Mouse (Mus musculus) neural tube, embryonic 14.5 days (tissue): ENCODE results near the gene Atp1a1. TPM values are rescaled to one million over a fixed set of nuclear protein-coding genes. Genes with fewer than 3 reads are reported as not detected.
A peak's percentile ranks its signal among the peaks of the same experiment; 100 is the strongest.

Experiments used
- ATAC-seq: fragments of 200-750 bp; cut with Nextera tagmentation; 2 replicates; pipeline ENCODE4 v1.8.0; 2017; ENCODE audit warnings: low read depth, mild to moderate bottlenecking, moderate TSS enrichment, moderate library complexity
- H3K27ac ChIP-seq: fragments of 300-500 bp; sonication (generic); 2 replicates; pipeline ENCODE4 v1.5.1; 2014; ENCODE audit warnings: low read depth, mild to moderate bottlenecking, control low read depth, low read length, moderate library complexity, mixed read lengths
- H3K27me3 ChIP-seq: fragments of 300-500 bp; sonication (generic); 2 replicates; pipeline ENCODE4 v1.6.1; 2014; ENCODE audit warnings: low read length; ENCODE audit not compliant: control insufficient read depth, insufficient read depth
- H3K36me3 ChIP-seq: fragments of 300-500 bp; sonication (generic); 2 replicates; pipeline ENCODE4 v1.6.1; 2014; ENCODE audit warnings: low read length, mixed read lengths; ENCODE audit not compliant: control insufficient read depth, insufficient read depth
- H3K4me1 ChIP-seq: fragments of 300-500 bp; sonication (generic); 2 replicates; pipeline ENCODE4 v1.6.1; 2014; ENCODE audit warnings: low read length; ENCODE audit not compliant: control insufficient read depth, insufficient read depth
- H3K4me2 ChIP-seq: fragments of 300-500 bp; sonication (generic); 2 replicates; pipeline ENCODE4 v1.6.1; 2014; ENCODE audit warnings: mild to moderate bottlenecking, low read depth, low read length, control low read depth
- H3K4me3 ChIP-seq: fragments of 300-500 bp; sonication (generic); 2 replicates; pipeline ENCODE4 v1.5.1; 2014; ENCODE audit warnings: low read depth, low read length, control low read depth, mixed read lengths
- H3K9ac ChIP-seq: fragments of 300-500 bp; sonication (generic); replicated peaks from 2 replicates; pipeline ENCODE4 v1.6.1; 2014; ENCODE audit warnings: low read depth, mild to moderate bottlenecking, control low read depth, low read length, mixed read lengths
- H3K9me3 ChIP-seq: fragments of 300-500 bp; sonication (generic); 2 replicates; pipeline ENCODE4 v1.6.1; 2016; ENCODE audit warnings: low read length; ENCODE audit not compliant: control insufficient read depth
- WGBS: fragments of 180-500 bp; shearing (Covaris S2); extraction: QIAGEN DNeasy Blood & Tissue Kit; methylation state at CpG from one replicate; pipeline ENCODE4 v1.1.7; 2014; 5-methylcytosine and 5-hydroxymethylcytosine counted together
- polyA plus RNA-seq: library from polyadenylated mRNA; unstranded; fragments of >200 nt; fragmentation: Nextera tagmentation; extraction: Ambion mirVana; gene quantifications from 2 replicates; pipeline ENCODE4 v1.2.1, GENCODE M21; 2014

Gene Atp1a1
- polyA plus RNA-seq, 1 experiment from 2014 or later, result 105 TPM

GRCm38 (mm10) chr3:101588299-101588698 is 16.2 kb downstream of the Atp1a1 start:
- 94% methylated on average over 7 of the region's 7 CpGs for WGBS
- Histone ChIP-seq H3K27ac (no peak overlapping the region), H3K9me3 (no peaks in the 10 kb centered on the region), H3K4me3 (no peak overlapping the region), H3K9ac (no peak overlapping the region), H3K4me1 (no peaks in the 10 kb centered on the region), H3K36me3 (peaks cover 74% of the 10 kb centered on the region), H3K27me3 (no peaks in the 10 kb centered on the region), H3K4me2 (no peak overlapping the region)
- ATAC-seq, result no peak

- H3K27me3 ChIP-seq, result no peaks in the 10 kb centered on the region
- no peaks in the 10 kb centered on the region for H3K9me3 ChIP-seq
- no peak overlapping the region for H3K9ac ChIP-seq
- 93% methylated on average over 12 of the region's 12 CpGs for WGBS
- no peak overlapping the region for H3K4me3 ChIP-seq
- H3K36me3 ChIP-seq, result peaks cover 81% of the 10 kb centered on the region
- H3K4me2 ChIP-seq, result no peak overlapping the region
- no peak overlapping the region for H3K27ac ChIP-seq
- ATAC-seq, result no peak
- no peaks in the 10 kb centered on the region for H3K4me1 ChIP-seq
These were observed 17.7 kb downstream of the Atp1a1 start for GRCm38 (mm10) chr3:101586794-101587193.

GRCm38 (mm10) chr3:101578072-101578471 is 26.4 kb downstream of the Atp1a1 start:
- Histone ChIP-seq H3K9ac (no peak overlapping the region), H3K27ac (no peak overlapping the region), H3K9me3 (no peaks in the 10 kb centered on the region), H3K4me2 (no peak overlapping the region), H3K36me3 (peaks cover 68% of the 10 kb centered on the region), H3K4me3 (no peak overlapping the region), H3K27me3 (no peaks in the 10 kb centered on the region), H3K4me1 (no peaks in the 10 kb centered on the region)
- ATAC-seq, result no peak
- WGBS, result 86% methylated on average over 3 of the region's 3 CpGs

GRCm38 (mm10) chr3:101577361-101577760 is 27.1 kb downstream of the Atp1a1 start:
- H3K4me3 ChIP-seq, result no peak overlapping the region
- H3K9ac ChIP-seq, result no peak overlapping the region
- H3K27me3 ChIP-seq, result no peaks in the 10 kb centered on the region
- peak overlapping the region; percentile 40 for H3K27ac ChIP-seq
- peaks cover 61% of the 10 kb centered on the region for H3K36me3 ChIP-seq
- no peaks in the 10 kb centered on the region for H3K9me3 ChIP-seq
- peak; percentile 64; the same call in 1 of the 2 replicates for ATAC-seq
- no peaks in the 10 kb centered on the region for H3K4me1 ChIP-seq
- 44% methylated on average over 5 of the region's 5 CpGs for WGBS
- no peak overlapping the region for H3K4me2 ChIP-seq

- Histone ChIP-seq H3K4me1 (0 out of 2 replicates have a peak, but pooled peaks cover 3% of the 10 kb centered on the region), H3K9ac (no peak overlapping the region), H3K36me3 (peaks cover 47% of the 10 kb centered on the region), H3K27me3 (no peaks in the 10 kb centered on the region), H3K27ac (no peak overlapping the region), H3K4me2 (no peak overlapping the region), H3K9me3 (no peaks in the 10 kb centered on the region), H3K4me3 (no peak overlapping the region)
- WGBS, result 78% methylated on average over 9 of the region's 9 CpGs
- ATAC-seq, result no peak
These were observed 28.9 kb downstream of the Atp1a1 start for GRCm38 (mm10) chr3:101575527-101576085.

GRCm38 (mm10) chr3:101574463-101575193 is 29.9 kb downstream of the Atp1a1 start:
- H3K27me3 ChIP-seq, result no peaks in the 10 kb centered on the region
- 85% methylated on average over 3 of the region's 3 CpGs for WGBS
- no peak overlapping the region for H3K4me2 ChIP-seq
- 0 out of 2 replicates have a peak, but pooled peaks cover 3% of the 10 kb centered on the region for H3K4me1 ChIP-seq
- no peak overlapping the region for H3K27ac ChIP-seq
- no peaks in the 10 kb centered on the region for H3K9me3 ChIP-seq
- no peak overlapping the region for H3K9ac ChIP-seq
- H3K4me3 ChIP-seq, result no peak overlapping the region
- ATAC-seq, result no peak
- H3K36me3 ChIP-seq, result peaks cover 38% of the 10 kb centered on the region

- Histone ChIP-seq H3K36me3 (peaks cover 24% of the 10 kb centered on the region), H3K9ac (no peak overlapping the region), H3K4me2 (no peak overlapping the region), H3K4me3 (no peak overlapping the region), H3K9me3 (no peaks in the 10 kb centered on the region), H3K27ac (no peak overlapping the region), H3K27me3 (no peaks in the 10 kb centered on the region), H3K4me1 (0 out of 2 replicates have a peak, but pooled peaks cover 3% of the 10 kb centered on the region)
- no peak for ATAC-seq
- WGBS, result 69% methylated on average over 5 of the region's 5 CpGs
These were observed 31.5 kb downstream of the Atp1a1 start for GRCm38 (mm10) chr3:101572991-101573390.

- no peak overlapping the region for H3K27ac ChIP-seq
- no peaks in the 10 kb centered on the region for H3K27me3 ChIP-seq
- 42% methylated on average over 7 of the region's 7 CpGs for WGBS
- no peak overlapping the region for H3K4me3 ChIP-seq
- H3K9ac ChIP-seq, result no peak overlapping the region
- ATAC-seq, result peak; percentile 57; the same call in 1 of the 2 replicates
- no peaks in the 10 kb centered on the region for H3K9me3 ChIP-seq
- no peak overlapping the region for H3K4me2 ChIP-seq
- H3K4me1 ChIP-seq, result 0 out of 2 replicates have a peak, but pooled peaks cover 3% of the 10 kb centered on the region
- H3K36me3 ChIP-seq, result peaks cover 16% of the 10 kb centered on the region
These were observed 32.3 kb downstream of the Atp1a1 start for GRCm38 (mm10) chr3:101572174-101572626.

GRCm38 (mm10) chr3:101571515-101572130 is 32.9 kb downstream of the Atp1a1 start:
- no peaks in the 10 kb centered on the region for H3K9me3 ChIP-seq
- H3K36me3 ChIP-seq, result peaks cover 14% of the 10 kb centered on the region
- H3K27ac ChIP-seq, result no peak overlapping the region
- no peak overlapping the region for H3K4me2 ChIP-seq
- 0 out of 2 replicates have a peak, but pooled peaks cover 3% of the 10 kb centered on the region for H3K4me1 ChIP-seq
- no peaks in the 10 kb centered on the region for H3K27me3 ChIP-seq
- peak; percentile 50; the same call in 1 of the 2 replicates for ATAC-seq
- WGBS, result 21% methylated on average over 8 of the region's 8 CpGs
- no peak overlapping the region for H3K4me3 ChIP-seq
- no peak overlapping the region for H3K9ac ChIP-seq
